In the genomic region with DNA sequence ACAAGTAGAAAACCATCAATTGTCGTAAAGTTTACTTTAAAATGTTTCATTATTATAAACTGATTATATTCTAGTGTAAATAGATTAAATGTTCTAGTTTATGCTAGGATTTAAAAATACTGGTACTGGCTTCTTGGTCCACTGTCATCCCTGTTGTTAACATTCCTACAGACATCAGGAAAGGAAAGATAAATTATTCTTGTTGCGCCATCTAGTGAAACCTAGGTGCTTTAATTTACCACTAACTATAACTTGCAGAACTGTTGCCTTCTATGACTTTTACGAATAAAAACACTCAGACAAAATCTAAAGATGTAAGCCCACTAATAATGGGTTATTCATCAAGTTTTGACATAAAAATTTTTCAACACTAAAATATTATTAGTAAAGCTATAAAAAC, we compare ENCODE assay signal across 14 mouse cellular contexts.
DNase-seq lines count a peak whose midpoint lies in the region; ATAC-seq and TF ChIP-seq lines count a peak whose summit lies in the region.
"Had no signal": no experiment of that assay in that cellular context is flagged by ENCODE, and none has a peak within 500 bp of the region (broad histone marks: within the 10 kb centered on the region; RNA-seq: fewer than 3 reads in every experiment).

No protein-coding gene starts in this region.

- no peak for ATAC-seq in forebrain, embryonic 14.5 days
- ATAC-seq in forebrain, embryonic 15.5 days (replicated peaks), result no peak
- no peak for ATAC-seq in kidney, postnatal 0 days (replicated peaks; ENCODE audit: low FRiP score, low read depth)
- no peak for ATAC-seq in neural tube, embryonic 15.5 days (ENCODE audit: low FRiP score)

- H3K4me2 ChIP-seq in forebrain, embryonic 14.5 days (ENCODE audit: low read length), result no peak overlapping the region
- H3K4me2 ChIP-seq in forebrain, embryonic 15.5 days (replicated peaks), result no peak overlapping the region
- H3K4me2 ChIP-seq in kidney, postnatal 0 days (ENCODE audit: low read length), result no peak overlapping the region
- no peak overlapping the region for H3K4me2 ChIP-seq in neural tube, embryonic 15.5 days
- H3K4me2 ChIP-seq: hindbrain, embryonic 13.5 days; liver, embryonic 13.5 days had no signal

- H3K9ac ChIP-seq in forebrain, embryonic 14.5 days (ENCODE audit: low read length), result no peak overlapping the region
- no peak overlapping the region for H3K9ac ChIP-seq in forebrain, embryonic 15.5 days (replicated peaks)
- no peak overlapping the region for H3K9ac ChIP-seq in kidney, postnatal 0 days (ENCODE audit: low read depth, low read length)
- no peak overlapping the region for H3K9ac ChIP-seq in neural tube, embryonic 15.5 days (replicated peaks)
- H3K9ac ChIP-seq: hindbrain, embryonic 13.5 days; liver, embryonic 13.5 days had no signal

- 74% methylated on average over 3 of the region's 3 CpGs for WGBS in forebrain, embryonic 14.5 days
- WGBS in forebrain, embryonic 15.5 days, result 74% methylated on average over 3 of the region's 3 CpGs
- 66% methylated on average over 3 of the region's 3 CpGs for WGBS in kidney, postnatal 0 days
- WGBS in neural tube, embryonic 15.5 days, result 80% methylated on average over 3 of the region's 3 CpGs

- H3K9me3 ChIP-seq in forebrain, embryonic 14.5 days (replicated peaks; ENCODE audit: control insufficient read depth, low read length), result no peaks in the 10 kb centered on the region
- no peaks in the 10 kb centered on the region for H3K9me3 ChIP-seq in forebrain, embryonic 15.5 days
- no peaks in the 10 kb centered on the region for H3K9me3 ChIP-seq in kidney, postnatal 0 days (replicated peaks; ENCODE audit: low read length)
- H3K9me3 ChIP-seq in neural tube, embryonic 15.5 days (replicated peaks), result no peaks in the 10 kb centered on the region
- H3K9me3 ChIP-seq: heart, embryonic 10.5 days; hindbrain, embryonic 13.5 days; liver, embryonic 13.5 days; megakaryocyte, embryonic 14.5 days had no signal

- TF ChIP-seq CTCF in kidney, postnatal 0 days (IDR thresholded peaks at IDR 0.05; ENCODE audit: low read depth), result peak; percentile 52

- H3K27ac ChIP-seq in forebrain, embryonic 14.5 days (ENCODE audit: low read depth, low read length), result no peak overlapping the region
- H3K27ac ChIP-seq in forebrain, embryonic 15.5 days (replicated peaks), result no peak overlapping the region
- no peak overlapping the region for H3K27ac ChIP-seq in kidney, postnatal 0 days
- H3K27ac ChIP-seq in neural tube, embryonic 15.5 days (replicated peaks), result no peak overlapping the region
- H3K27ac ChIP-seq: heart, embryonic 10.5 days; hindbrain, embryonic 13.5 days; liver, embryonic 13.5 days had no signal

- H3K36me3 ChIP-seq in forebrain, embryonic 14.5 days (ENCODE audit: control insufficient read depth, insufficient read depth, low read length), result no peaks in the 10 kb centered on the region
- no peaks in the 10 kb centered on the region for H3K36me3 ChIP-seq in forebrain, embryonic 15.5 days
- H3K36me3 ChIP-seq in kidney, postnatal 0 days (ENCODE audit: insufficient read depth, low read length), result no peaks in the 10 kb centered on the region
- H3K36me3 ChIP-seq in neural tube, embryonic 15.5 days, result no peaks in the 10 kb centered on the region
- H3K36me3 ChIP-seq: heart, embryonic 10.5 days; hindbrain, embryonic 13.5 days; liver, embryonic 13.5 days had no signal

- H3K27me3 ChIP-seq in forebrain, embryonic 14.5 days (replicated peaks; ENCODE audit: control insufficient read depth, insufficient read depth, low read length), result no peaks in the 10 kb centered on the region
- no peaks in the 10 kb centered on the region for H3K27me3 ChIP-seq in forebrain, embryonic 15.5 days
- no peaks in the 10 kb centered on the region for H3K27me3 ChIP-seq in kidney, postnatal 0 days (ENCODE audit: insufficient read depth, low read length)
- H3K27me3 ChIP-seq in neural tube, embryonic 15.5 days (replicated peaks), result no peaks in the 10 kb centered on the region
- H3K27me3 ChIP-seq: hindbrain, embryonic 13.5 days; liver, embryonic 13.5 days; megakaryocyte, embryonic 14.5 days had no signal

- H3K4me3 ChIP-seq in forebrain, embryonic 14.5 days (ENCODE audit: low read depth, low read length), result no peak overlapping the region
- no peak overlapping the region for H3K4me3 ChIP-seq in forebrain, embryonic 15.5 days
- no peak overlapping the region for H3K4me3 ChIP-seq in kidney, postnatal 0 days (replicated peaks; ENCODE audit: low read depth, low read length)
- no peak overlapping the region for H3K4me3 ChIP-seq in neural tube, embryonic 15.5 days (replicated peaks)
- H3K4me3 ChIP-seq: heart, embryonic 10.5 days; hindbrain, embryonic 13.5 days; liver, embryonic 13.5 days; megakaryocyte, embryonic 14.5 days had no signal

- no peaks in the 10 kb centered on the region for H3K4me1 ChIP-seq in forebrain, embryonic 14.5 days (ENCODE audit: control insufficient read depth, insufficient read depth, low read length)
- H3K4me1 ChIP-seq in forebrain, embryonic 15.5 days, result peaks cover 5% of the 10 kb centered on the region
- H3K4me1 ChIP-seq in kidney, postnatal 0 days (replicated peaks; ENCODE audit: insufficient read depth, low read length), result no peaks in the 10 kb centered on the region
- H3K4me1 ChIP-seq in neural tube, embryonic 15.5 days, result no peaks in the 10 kb centered on the region
- H3K4me1 ChIP-seq: heart, embryonic 10.5 days; hindbrain, embryonic 13.5 days; liver, embryonic 13.5 days; megakaryocyte, embryonic 14.5 days had no signal

- DNase-seq in forebrain, embryonic 14.5 days (ENCODE audit: low spot score), result peak; percentile 55
- DNase-seq in kidney, postnatal 0 days (ENCODE audit: low spot score), result peak; percentile 42
- no peak for DNase-seq in kidney, adult 11 months
- DNase-seq in 3T3-L1 (ENCODE audit: low read depth, low spot score), result peak; percentile 67
- DNase-seq in adipocyte (ENCODE audit: low spot score), result peak; percentile 58
- no peak for DNase-seq in thymus, postnatal 14 days
- DNase-seq: cerebellum, adult 18-20 months; kidney, postnatal 10 days; liver, embryonic 13.5 days had no signal

Comparison
In these comparisons a context has a peak if more than half of its experiments do, and no peak if none do; other contexts are left out.
1. DNase-seq: peak in forebrain, embryonic 14.5 days (single experiment), kidney, postnatal 0 days (single experiment), 3T3-L1 (single experiment) and adipocyte (single experiment); none in kidney, adult 11 months (single experiment) and thymus, postnatal 14 days (single experiment).